Mouse (Mus musculus): ENCODE measurements around the gene Ptgds.
A peak's percentile ranks its signal among the peaks of the same experiment; 100 is the strongest.

Gene Ptgds

GRCm38 (mm10) chr2:25450853-25451647 lies 18.8 kb downstream of the Ptgds start:
- DNase-seq (ENCODE audit: low spot score in 2 of 2), result no peak

DNA sequence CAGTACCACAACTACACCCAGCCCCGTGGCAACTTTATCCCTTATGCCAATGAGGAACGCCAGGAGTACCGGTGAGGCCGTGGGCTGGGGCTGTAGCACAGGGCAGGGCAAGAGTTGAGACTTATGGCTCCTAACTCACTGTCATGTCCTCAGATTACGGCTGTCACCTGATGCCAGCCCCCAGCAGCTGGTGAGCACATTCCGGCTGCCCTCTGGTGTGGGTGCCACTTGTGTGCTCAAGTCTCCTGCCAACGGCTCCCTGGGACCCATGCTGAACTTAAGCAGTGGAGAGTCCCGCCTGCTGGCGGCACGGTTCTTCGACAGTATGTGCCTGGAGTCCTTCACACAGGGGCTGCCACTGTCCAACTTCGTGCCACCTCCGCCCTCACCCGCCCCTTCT lies 27.2 kb downstream of the Ptgds start:
- DNase-seq (ENCODE audit: low spot score in 2 of 2), result no peak

- DNase-seq (ENCODE audit: low spot score in 2 of 2), result no peak
Observed at GRCm38 (mm10) chr2:25441067-25441466, 28.8 kb downstream of the Ptgds start.

DNA sequence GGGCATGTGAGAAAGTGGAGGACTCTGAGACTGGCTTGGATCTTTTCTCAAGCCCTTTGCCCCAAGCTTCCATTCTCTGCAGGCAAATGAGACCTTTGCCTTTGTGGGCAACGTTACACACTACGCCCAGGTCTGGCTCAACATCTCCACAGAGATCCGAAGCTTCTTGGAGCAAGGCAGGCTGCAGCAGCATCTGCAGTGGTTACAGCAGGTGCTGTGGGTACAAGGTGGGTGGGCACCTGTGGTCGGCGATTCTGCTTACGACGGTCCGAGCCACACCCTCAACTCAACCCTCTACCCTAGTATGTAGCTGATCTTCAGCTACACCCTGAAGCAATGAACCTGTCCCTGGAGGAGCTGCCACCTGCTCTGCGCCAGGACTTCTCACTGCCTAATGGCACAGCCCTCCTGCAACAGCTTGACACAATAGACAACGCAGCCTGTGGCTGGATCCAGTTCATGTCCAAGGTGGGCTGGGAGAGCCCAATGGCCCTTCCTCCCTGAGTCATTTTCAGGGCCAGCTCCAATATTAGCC lies 33.5 kb downstream of the Ptgds start:
- peak in 1 of 2 experiments; percentile 14 for DNase-seq (ENCODE audit: low spot score in 2 of 2)

- DNase-seq (ENCODE audit: low spot score in 2 of 2), result peak in 1 of 2 experiments; percentile 15
Observed at GRCm38 (mm10) chr2:25434292-25434691, 35.6 kb downstream of the Ptgds start.

DNA sequence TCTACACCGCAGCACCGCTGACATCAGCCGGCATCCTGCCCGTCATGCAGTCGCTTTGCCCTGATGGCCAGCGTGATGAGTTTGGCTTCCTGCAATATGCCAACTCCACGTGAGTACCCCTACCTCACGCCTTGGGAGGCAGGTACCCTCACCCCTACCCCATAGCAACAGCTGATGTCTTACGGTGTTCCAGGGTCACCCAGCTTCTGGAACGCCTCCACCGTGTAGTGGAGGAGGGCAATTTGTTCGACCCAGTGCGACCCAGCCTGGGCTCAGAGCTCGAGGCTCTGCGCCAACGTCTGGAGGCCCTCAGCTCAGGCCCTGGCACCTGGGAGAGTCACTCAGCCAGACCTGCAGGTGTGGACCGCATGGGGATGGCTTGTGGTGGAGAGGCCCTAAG lies 36.7 kb downstream of the Ptgds start:
- no peak for DNase-seq (ENCODE audit: low spot score in 2 of 2)

GRCm38 (mm10) chr2:25432326-25433098 lies 37.3 kb downstream of the Ptgds start:
- DNase-seq (ENCODE audit: low spot score in 2 of 2), result peak in 1 of 2 experiments; percentile 15

GRCm38 (mm10) chr2:25431308-25431855 lies 38.5 kb downstream of the Ptgds start:
- no peak for DNase-seq (ENCODE audit: low spot score in 2 of 2)

DNA sequence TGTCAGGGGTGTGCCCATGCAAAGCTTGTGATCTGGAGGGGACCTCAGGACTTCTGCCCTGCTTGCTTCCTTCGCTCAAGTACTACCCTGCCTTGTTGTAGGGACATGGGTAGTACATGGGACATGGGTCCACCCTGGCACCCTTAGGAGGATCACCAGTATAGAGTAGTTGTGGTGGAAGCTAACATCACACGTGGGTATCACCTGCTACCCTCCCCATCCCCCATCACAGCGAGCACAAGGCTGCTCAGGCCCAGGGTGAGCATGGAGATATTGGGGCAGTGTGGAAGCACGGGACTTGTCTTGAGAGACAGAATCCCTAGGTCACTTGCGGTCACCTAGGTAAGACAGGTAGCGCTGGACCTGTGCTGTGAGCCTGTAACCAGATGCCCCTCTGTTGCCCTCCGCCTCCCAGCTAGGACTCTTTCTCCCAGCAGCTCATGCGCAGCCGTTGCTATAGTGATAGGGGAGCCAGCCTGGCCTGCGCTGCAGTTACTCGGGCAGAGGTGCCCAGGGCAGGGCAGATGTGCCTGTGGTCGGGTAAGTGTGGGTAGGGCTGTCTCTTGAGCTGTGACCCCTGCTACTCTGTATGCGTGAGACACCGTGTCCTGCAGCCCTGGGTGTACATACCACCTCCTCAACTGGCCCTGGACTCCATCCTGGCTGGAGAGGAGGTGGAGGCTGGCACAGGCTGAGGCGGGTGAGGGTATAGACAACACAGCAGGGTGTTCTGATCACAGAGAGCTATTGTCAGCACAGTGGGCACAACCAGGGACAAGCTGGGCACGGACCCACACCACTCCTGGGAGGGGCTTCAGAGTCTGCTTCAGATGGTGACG lies 39.2 kb downstream of the Ptgds start:
- peak in 1 of 2 experiments; percentile 16 for DNase-seq (ENCODE audit: low spot score in 2 of 2)

GRCm38 (mm10) chr2:25429435-25430180 lies 40.2 kb downstream of the Ptgds start:
- peak in 1 of 2 experiments; percentile 17 for DNase-seq (ENCODE audit: low spot score in 2 of 2)

- peak; percentile 92 for DNase-seq (ENCODE audit: low spot score in 2 of 2)
Observed at GRCm38 (mm10) chr2:25428442-25429236, 41.2 kb downstream of the Ptgds start, which contains the start of gene Abca2. Gene Abca2 (plus strand): TSS chr2:25428703.

DNA sequence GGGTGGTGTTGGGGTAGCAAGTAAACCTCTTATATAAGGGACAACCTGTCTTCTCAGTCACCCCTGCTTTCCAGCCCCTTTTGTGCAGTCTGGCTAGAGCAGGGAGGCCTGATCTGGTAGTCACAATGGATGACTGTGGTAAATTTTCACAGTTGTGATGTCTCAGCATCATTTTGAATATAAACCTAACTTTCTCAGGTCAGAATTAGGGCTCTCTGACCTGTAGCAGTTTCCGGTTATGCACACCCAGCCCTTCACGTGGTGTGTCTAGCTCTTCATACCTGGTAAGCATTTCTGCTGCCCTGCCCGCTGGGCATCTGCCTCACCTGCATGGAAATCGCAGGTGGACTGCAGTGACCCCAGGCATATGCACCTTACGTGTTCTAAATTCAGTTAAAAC lies 42.6 kb downstream of the Ptgds start:
- DNase-seq (ENCODE audit: low spot score in 2 of 2), result no peak

DNA sequence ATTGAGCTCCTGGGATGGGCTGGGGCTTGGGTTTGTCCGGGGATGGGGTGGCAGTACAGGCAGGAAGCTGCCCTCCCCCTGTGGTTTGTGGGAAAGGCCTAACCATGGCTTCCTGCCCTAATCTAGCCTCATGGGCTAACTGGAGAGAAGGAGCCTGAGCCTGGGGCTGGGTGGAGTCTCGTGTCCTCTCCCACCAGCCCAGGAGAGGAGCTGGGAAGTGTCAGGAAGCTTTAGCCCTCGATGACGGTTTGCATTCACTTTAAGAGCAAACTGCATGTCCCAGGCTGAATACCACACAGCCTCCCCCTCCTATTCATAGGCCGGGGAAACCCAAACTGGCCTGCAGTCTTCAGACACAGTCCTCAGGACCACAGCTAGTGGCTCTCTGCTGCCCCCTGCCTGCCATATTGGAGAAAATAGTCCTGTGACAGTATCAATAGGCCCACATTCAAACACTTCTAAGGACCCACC lies 43.1 kb downstream of the Ptgds start:
- peak in 1 of 2 experiments; percentile 18 for DNase-seq (ENCODE audit: low spot score in 2 of 2)

GRCm38 (mm10) chr2:25425481-25425880 lies 44.4 kb downstream of the Ptgds start:
- DNase-seq (ENCODE audit: low spot score in 2 of 2), result no peak

DNA sequence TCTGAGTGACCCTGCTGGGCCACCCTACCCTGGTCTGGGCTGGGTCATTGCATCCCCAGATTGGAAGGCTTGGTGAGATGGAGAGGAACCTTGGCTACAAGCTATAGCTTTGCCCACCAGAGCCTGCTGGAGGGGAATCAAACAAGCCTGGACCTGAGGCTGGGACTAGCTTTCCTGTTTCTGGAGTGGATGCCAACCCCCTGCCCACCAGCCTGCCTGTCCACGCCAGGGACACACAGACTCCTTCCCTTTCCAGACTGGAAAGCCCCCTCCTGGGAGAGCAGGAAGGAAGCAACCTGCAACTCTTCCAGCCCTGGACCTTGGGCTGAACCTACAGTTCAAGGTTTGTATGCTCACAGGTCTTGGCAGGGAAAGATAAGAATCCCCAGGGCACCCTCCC lies 46.2 kb downstream of the Ptgds start:
- no peak for DNase-seq (ENCODE audit: low spot score in 2 of 2)

- no peak for DNase-seq (ENCODE audit: low spot score in 2 of 2)
Observed at GRCm38 (mm10) chr2:25422587-25423410, 47.0 kb downstream of the Ptgds start, which contains the start of gene Fut7. Gene Fut7 (plus strand): TSS chr2:25423267.

DNA sequence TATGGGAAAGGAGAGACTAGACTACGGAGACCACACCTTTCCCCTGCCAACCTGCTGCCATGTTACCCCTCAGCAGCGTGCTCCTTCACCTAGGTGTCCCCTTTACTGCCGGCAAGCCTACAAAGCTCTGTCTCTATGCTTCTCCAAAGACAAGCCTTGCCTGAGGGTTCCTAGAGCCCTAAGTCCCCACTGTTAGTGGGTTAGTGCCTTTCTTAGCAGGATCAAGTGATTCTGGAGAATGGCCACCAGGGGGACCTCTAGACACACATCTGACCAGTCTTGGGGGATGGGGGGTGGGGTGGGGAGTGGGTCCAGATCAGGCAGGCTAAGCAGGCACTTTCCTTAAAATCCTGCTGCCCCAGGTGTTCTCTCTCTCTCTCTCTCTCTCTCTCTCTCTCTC lies 48.0 kb downstream of the Ptgds start:
- DNase-seq (ENCODE audit: low spot score in 2 of 2), result no peak

- DNase-seq (ENCODE audit: low spot score in 2 of 2), result no peak
Observed at GRCm38 (mm10) chr2:25417426-25417825, 52.4 kb downstream of the Ptgds start.

Measured in urinary bladder, postnatal 4 days (tissue).